Mouse (Mus musculus): ENCODE measurements around the gene Ano10. TPM values are rescaled to one million over a fixed set of nuclear protein-coding genes. Genes with fewer than 3 reads are reported as not detected.

Ano10 gene
- polyA plus RNA-seq, 1 experiment from 2014 or later = 33.9 TPM

DNA sequence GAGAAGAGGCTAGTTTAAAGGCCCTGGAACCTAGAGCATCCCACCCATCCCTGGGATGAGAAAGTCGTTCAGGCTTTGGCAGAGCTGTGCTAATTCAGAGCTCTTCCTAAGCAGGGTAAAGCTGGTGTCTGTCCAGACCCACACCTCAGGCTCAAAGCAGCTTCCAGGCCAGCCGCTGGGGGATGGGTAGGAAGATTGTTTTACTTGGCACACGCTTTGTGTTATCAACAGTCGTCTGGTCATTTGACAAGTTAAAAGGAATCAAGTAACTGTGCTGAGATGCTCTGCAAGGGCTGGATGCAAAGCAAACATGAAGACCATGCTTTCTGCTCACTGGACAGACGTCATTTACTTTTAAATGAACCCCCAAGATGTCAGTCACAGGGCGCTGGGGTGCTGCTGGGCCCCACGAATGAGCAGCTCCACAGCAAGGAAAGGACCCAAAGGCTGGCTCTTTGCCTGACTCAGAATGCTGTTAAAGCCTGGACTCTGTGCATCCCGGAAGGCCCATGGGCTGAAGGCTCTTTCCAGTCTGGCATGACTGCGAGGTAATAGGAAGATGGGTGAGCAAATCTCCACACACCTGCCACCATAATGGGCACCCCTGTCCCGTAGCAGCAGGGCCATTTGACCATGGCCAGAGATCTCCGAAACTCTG is 88.6 kb downstream of the Ano10 start:
- Histone ChIP-seq H3K4me1 (peaks cover 13% of the 10 kb centered on the region), H3K27ac (replicated peaks) (no peak overlapping the region), H3K4me3 (no peak overlapping the region), H3K9me3 (replicated peaks) (no peaks in the 10 kb centered on the region), H3K36me3 (no peaks in the 10 kb centered on the region), H3K27me3 (ENCODE audit: low read depth, poor library complexity, severe bottlenecking) (no peaks in the 10 kb centered on the region)
- 78% methylated on average over 11 of the region's 11 CpGs for WGBS
- no peak for DNase-seq (ENCODE audit: low spot score)

DNA sequence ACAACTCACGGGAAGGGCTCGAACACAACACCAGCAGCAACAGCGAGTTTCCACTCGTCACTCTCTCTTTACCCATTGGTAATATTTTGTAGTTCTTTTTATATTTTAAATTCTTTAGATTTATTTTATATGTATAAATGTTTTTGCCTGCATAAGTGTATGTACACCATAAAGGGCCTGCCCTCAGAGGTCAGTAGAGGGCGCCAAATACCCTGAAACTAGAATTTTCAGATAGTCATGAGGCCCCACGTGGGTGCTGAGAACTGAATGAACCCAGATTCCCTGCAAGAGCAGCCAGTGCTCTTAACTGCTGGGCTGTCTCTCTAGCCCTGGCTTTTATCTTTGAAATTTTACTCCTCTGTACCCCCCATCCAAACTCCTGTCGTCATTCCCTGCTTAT is 89.7 kb downstream of the Ano10 start:
- Histone ChIP-seq H3K27ac (replicated peaks) (no peak overlapping the region), H3K27me3 (ENCODE audit: low read depth, poor library complexity, severe bottlenecking) (no peaks in the 10 kb centered on the region), H3K4me3 (no peak overlapping the region), H3K36me3 (no peaks in the 10 kb centered on the region), H3K4me1 (peaks cover 15% of the 10 kb centered on the region), H3K9me3 (replicated peaks) (no peaks in the 10 kb centered on the region)
- 70% methylated on average over 7 of the region's 7 CpGs for whole genome bisulfite sequencing
- DNase-seq (ENCODE audit: low spot score) = no peak

DNA sequence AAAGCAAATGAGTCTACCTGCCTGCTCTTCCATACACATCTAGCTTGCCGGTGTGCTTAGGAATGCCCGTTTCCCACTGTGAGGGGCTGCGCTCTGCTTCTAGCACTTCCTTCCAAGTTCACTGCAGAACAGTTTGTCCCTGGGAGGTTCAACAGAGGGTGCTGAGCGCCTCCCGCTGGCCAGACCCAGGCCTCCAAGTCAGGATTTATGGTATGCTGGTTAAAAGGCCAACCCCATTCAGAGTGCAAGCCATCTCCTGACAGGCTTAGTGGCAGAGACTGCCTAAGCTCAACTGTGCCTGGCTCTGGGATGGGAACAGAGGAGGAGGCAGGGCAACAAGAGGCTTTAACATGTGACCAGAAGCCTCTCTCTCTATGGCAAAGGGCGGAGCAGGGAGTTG is 95.0 kb downstream of the Ano10 start:
- DNase-seq (ENCODE audit: low spot score) = peak; percentile 40
- no peak overlapping the region for H3K4me3 ChIP-seq
- WGBS = 31% methylated on average over 6 of the region's 6 CpGs

DNA sequence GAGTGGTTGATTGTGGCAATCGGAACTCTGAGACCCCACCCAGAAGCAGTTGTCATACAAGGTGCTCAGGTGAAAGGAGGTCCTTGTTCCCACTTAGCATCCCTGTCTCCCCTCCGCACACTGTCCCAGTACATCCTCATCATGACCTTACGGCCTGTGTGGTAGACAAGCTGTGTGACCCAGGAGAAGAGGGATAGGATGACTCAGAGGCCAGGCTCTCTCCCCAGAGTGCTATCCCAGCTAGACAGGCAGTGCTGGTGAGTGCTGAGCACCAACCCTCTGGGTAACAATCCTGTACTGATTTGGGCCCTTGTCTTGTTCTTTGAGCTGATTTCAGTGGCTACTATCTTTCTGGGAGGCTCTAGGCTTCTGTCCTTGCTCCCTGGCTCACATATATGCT is 95.6 kb downstream of the Ano10 start:
- Histone ChIP-seq H3K27ac (replicated peaks) (no peak overlapping the region), H3K4me1 (peaks cover 16% of the 10 kb centered on the region), H3K4me3 (no peak overlapping the region), H3K9me3 (replicated peaks) (no peaks in the 10 kb centered on the region), H3K36me3 (no peaks in the 10 kb centered on the region), H3K27me3 (ENCODE audit: low read depth, poor library complexity, severe bottlenecking) (no peaks in the 10 kb centered on the region)
- DNase-seq (ENCODE audit: low spot score) = no peak
- 86% methylated on average over 3 of the region's 3 CpGs for WGBS

More for the DNA sequence above, 95.0 kb downstream of the Ano10 start:
- H3K9me3 ChIP-seq (replicated peaks) = no peaks in the 10 kb centered on the region
- no peaks in the 10 kb centered on the region for H3K36me3 ChIP-seq
- H3K27ac ChIP-seq (replicated peaks) = no peak overlapping the region
- H3K4me1 ChIP-seq = peaks cover 16% of the 10 kb centered on the region
- no peaks in the 10 kb centered on the region for H3K27me3 ChIP-seq (ENCODE audit: low read depth, poor library complexity, severe bottlenecking)

GRCm38 (mm10) chr9:122197021-122197420 is 97.2 kb downstream of the Ano10 start:
- no peak overlapping the region for H3K4me3 ChIP-seq
- no peak overlapping the region for H3K27ac ChIP-seq (replicated peaks)
- no peaks in the 10 kb centered on the region for H3K9me3 ChIP-seq (replicated peaks)
- 88% methylated on average over 5 of the region's 5 CpGs for WGBS
- H3K27me3 ChIP-seq (ENCODE audit: low read depth, poor library complexity, severe bottlenecking) = no peaks in the 10 kb centered on the region
- H3K36me3 ChIP-seq = no peaks in the 10 kb centered on the region
- H3K4me1 ChIP-seq = peaks cover 16% of the 10 kb centered on the region
- DNase-seq (ENCODE audit: low spot score) = no peak

GRCm38 (mm10) chr9:122195042-122195682 is 99.1 kb downstream of the Ano10 start:
- no peak overlapping the region for H3K4me3 ChIP-seq
- no peaks in the 10 kb centered on the region for H3K36me3 ChIP-seq
- DNase-seq (ENCODE audit: low spot score) = no peak
- no peaks in the 10 kb centered on the region for H3K27me3 ChIP-seq (ENCODE audit: low read depth, poor library complexity, severe bottlenecking)
- H3K4me1 ChIP-seq = peaks cover 16% of the 10 kb centered on the region
- no peaks in the 10 kb centered on the region for H3K9me3 ChIP-seq (replicated peaks)
- H3K27ac ChIP-seq (replicated peaks) = no peak overlapping the region
- WGBS = 87% methylated on average over 5 of the region's 5 CpGs

DNA sequence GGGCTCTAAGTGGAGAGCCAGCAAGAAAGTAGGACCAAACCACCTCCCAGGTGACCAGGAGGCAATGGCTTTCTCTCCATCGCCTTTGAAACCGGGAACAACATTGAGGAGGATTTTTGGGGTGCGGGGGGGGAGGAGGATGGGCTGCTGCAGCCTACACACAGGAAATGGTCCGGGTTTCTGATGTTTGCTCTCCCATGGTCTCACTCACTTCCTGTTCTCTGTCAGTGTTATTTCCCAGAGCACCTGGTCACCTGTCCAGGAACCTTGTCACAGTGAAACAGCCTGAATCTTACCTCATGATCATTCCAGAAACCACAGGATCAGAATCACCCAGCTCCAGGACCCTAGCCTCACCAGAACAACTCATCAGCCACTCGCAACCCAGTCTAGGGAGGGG is 100.4 kb downstream of the Ano10 start:
- DNase-seq (ENCODE audit: low spot score) = no peak

DNA sequence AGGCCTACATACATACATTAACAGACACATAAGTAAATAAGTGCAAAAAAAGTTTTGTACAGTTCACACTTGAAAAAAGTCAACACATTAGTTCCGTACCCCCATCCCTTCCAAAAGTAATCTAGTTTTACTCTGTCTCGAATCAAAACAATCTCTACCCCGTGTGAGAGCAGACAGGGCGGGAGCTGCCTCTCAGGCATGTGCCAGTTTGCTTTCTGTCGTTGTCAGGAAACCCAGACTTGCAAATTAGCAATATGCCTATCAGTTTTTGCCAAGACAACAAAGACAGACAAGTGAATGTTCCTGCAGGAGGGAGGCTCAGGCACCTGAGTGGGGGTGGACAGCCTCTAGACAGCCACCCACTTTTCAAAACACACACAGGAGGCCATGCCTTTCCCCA is 100.9 kb downstream of the Ano10 start:
- H3K4me3 ChIP-seq = no peak overlapping the region
- H3K9me3 ChIP-seq (replicated peaks) = no peaks in the 10 kb centered on the region
- peaks cover 7% of the 10 kb centered on the region; the same call in 1 of the 2 replicates for H3K4me1 ChIP-seq
- 85% methylated on average over 5 of the region's 5 CpGs for WGBS
- H3K27me3 ChIP-seq (ENCODE audit: low read depth, poor library complexity, severe bottlenecking) = no peaks in the 10 kb centered on the region
- no peaks in the 10 kb centered on the region for H3K36me3 ChIP-seq
- H3K27ac ChIP-seq (replicated peaks) = no peak overlapping the region
- DNase-seq (ENCODE audit: low spot score) = no peak

More for the DNA sequence above, 100.4 kb downstream of the Ano10 start:
- 90% methylated on average over 5 of the region's 5 CpGs for WGBS
- Histone ChIP-seq H3K4me1 (peaks cover 9% of the 10 kb centered on the region; the same call in 1 of the 2 replicates), H3K27ac (replicated peaks) (no peak overlapping the region), H3K27me3 (ENCODE audit: low read depth, poor library complexity, severe bottlenecking) (no peaks in the 10 kb centered on the region), H3K4me3 (no peak overlapping the region), H3K36me3 (no peaks in the 10 kb centered on the region), H3K9me3 (replicated peaks) (no peaks in the 10 kb centered on the region)

GRCm38 (mm10) chr9:122188724-122189123 is 105.5 kb downstream of the Ano10 start:
- no peak overlapping the region for H3K4me3 ChIP-seq
- 75% methylated on average over 1 of the region's 1 CpGs for whole genome bisulfite sequencing
- DNase-seq (ENCODE audit: low spot score) = no peak
- H3K27ac ChIP-seq (replicated peaks) = no peak overlapping the region
- no peaks in the 10 kb centered on the region for H3K27me3 ChIP-seq (ENCODE audit: low read depth, poor library complexity, severe bottlenecking)
- H3K36me3 ChIP-seq = no peaks in the 10 kb centered on the region
- H3K9me3 ChIP-seq (replicated peaks) = no peaks in the 10 kb centered on the region
- peaks cover 8% of the 10 kb centered on the region for H3K4me1 ChIP-seq

- Histone ChIP-seq H3K36me3 (no peaks in the 10 kb centered on the region), H3K4me3 (no peak overlapping the region), H3K27me3 (ENCODE audit: low read depth, poor library complexity, severe bottlenecking) (no peaks in the 10 kb centered on the region), H3K4me1 (peaks cover 8% of the 10 kb centered on the region), H3K9me3 (replicated peaks) (no peaks in the 10 kb centered on the region), H3K27ac (replicated peaks) (no peak overlapping the region)
- WGBS = 93% methylated on average over 7 of the region's 7 CpGs
- DNase-seq (ENCODE audit: low spot score) = no peak
These were observed 106.7 kb downstream of the Ano10 start for GRCm38 (mm10) chr9:122187451-122187921.

DNA sequence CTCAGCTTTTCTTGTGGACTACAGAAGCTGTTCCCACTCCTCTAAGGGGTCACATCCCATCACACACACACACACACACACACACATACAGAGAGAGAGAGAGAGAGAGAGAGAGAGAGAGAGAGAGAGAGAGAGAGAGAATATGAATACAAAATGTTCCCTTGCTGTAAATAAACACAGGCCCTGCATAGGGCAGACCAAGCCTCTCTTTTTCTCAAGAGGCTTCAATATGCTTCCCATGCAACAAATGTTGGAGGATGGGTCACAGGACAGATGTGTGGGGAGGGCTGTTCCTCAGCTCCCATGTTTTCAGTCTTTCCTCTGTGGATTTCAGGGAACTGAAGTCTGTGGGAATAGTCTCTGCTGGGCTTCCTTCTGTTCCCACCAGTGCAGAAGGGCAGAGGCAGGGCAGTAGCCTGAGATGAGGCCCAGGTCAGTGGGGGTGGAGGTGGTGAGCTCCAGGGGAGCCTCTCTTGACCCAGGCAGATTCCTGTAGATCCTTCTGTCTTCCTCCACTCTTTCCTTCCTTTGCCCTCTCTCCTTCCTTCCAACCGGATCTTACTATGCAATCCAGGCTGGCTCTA is 107.5 kb downstream of the Ano10 start:
- Histone ChIP-seq H3K27ac (replicated peaks) (no peak overlapping the region), H3K4me1 (peaks cover 8% of the 10 kb centered on the region)
- WGBS = 71% methylated on average over 1 of the region's 1 CpGs

GRCm38 (mm10) chr9:122185953-122186352 is 108.3 kb downstream of the Ano10 start:
- Histone ChIP-seq H3K4me1 (peaks cover 8% of the 10 kb centered on the region), H3K4me3 (no peak overlapping the region), H3K9me3 (replicated peaks) (no peaks in the 10 kb centered on the region), H3K27me3 (ENCODE audit: low read depth, poor library complexity, severe bottlenecking) (no peaks in the 10 kb centered on the region), H3K27ac (replicated peaks) (peak overlapping the region; percentile 34; the same call in 1 of the 2 replicates), H3K36me3 (no peaks in the 10 kb centered on the region)
- 70% methylated on average over 6 of the region's 6 CpGs for WGBS
- DNase-seq (ENCODE audit: low spot score) = no peak

More for the DNA sequence above, 107.5 kb downstream of the Ano10 start:
- no peaks in the 10 kb centered on the region for H3K9me3 ChIP-seq (replicated peaks)
- no peaks in the 10 kb centered on the region for H3K36me3 ChIP-seq
- DNase-seq (ENCODE audit: low spot score) = no peak
- H3K4me3 ChIP-seq = no peak overlapping the region
- no peaks in the 10 kb centered on the region for H3K27me3 ChIP-seq (ENCODE audit: low read depth, poor library complexity, severe bottlenecking)

- 47% methylated on average over 2 of the region's 2 CpGs for WGBS
- H3K4me1 ChIP-seq = peaks cover 8% of the 10 kb centered on the region
- H3K9me3 ChIP-seq (replicated peaks) = no peaks in the 10 kb centered on the region
- H3K27ac ChIP-seq (replicated peaks) = no peak overlapping the region
- no peaks in the 10 kb centered on the region for H3K36me3 ChIP-seq
- H3K27me3 ChIP-seq (ENCODE audit: low read depth, poor library complexity, severe bottlenecking) = no peaks in the 10 kb centered on the region
- DNase-seq (ENCODE audit: low spot score) = peak; percentile 57
- H3K4me3 ChIP-seq = no peak overlapping the region
These were observed 109.2 kb downstream of the Ano10 start for GRCm38 (mm10) chr9:122185061-122185460.

Measured in midbrain, embryonic 10.5 days (tissue).